Mouse (Mus musculus) brain, embryonic 18.5 days (tissue): Measurements from ENCODE around the gene Dcst1.

Experiments
- DNase-seq: peaks from one replicate; pipeline ENCODE4 v3.0.0-alpha.2; 2012; ENCODE audit warnings: low read depth, low spot score

The Dcst1 gene

DNA sequence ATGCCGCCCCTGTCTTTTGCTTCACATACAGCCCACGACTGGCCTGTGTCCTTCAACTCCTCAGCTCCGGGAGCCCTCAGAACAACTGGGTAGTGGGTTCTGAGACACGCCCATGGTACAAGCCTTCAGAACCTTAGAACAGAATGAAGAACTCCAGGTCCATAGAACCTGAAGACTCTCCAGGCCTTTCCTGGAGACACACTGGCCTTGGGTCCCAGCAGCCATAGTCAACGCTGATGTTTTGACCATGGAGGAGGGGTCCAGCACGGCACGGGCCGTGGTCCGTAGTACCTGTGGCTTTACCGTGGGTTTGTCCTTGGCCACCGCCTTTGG lies at the start of gene Dcst1:
Gene Dcst1, minus strand, starts transcription at position 101 of the 333 bp plus-strand sequence.
- DNase-seq: no peak

DNA sequence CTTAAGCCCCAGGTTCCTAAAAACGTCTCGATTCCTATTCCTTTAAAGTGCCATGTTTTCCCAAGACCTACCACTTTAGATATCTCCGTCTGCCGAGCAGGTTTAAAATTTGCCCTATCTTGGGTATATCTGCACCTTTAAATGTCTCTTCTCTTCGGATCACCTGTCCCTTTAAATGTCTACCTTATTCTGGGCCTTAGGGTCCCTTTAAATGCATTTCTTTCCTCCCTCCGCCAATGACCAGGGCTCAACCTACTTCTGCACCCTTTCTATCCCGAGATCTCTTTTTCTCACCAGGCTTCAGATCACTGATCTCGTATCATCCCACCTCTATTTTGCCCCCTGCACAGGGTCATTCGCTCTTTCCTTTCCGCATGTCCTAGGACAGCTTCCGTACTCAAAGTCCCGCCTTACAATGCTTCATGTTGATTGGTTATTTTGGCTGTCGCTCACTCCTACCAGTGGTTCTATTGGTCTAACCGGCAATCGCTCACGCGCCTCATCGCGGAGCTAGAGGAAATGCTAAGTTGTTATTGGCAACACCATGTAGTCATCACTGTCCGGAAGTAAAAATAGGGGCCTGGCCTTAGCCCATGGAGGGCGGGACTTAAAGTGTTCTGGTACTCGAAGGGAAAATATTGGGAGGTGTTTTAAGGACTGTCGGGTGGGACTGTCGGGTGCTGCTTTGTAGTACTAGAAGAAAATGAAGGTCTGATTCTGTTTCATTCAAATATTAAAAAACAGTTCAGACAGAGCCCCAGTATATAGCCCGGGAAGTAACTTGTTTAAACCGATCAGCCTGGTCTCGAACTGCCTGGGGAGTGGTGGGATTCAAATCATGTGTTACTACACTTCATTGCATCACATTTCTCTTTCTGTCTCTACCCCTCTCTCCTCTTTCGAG lies 46.7 kb upstream of the Dcst1 start, which contains the start of gene Flad1:
Gene Flad1, minus strand, starts transcription at position 381 of the 904 bp plus-strand sequence.
- DNase-seq: peak; percentile 99

DNA sequence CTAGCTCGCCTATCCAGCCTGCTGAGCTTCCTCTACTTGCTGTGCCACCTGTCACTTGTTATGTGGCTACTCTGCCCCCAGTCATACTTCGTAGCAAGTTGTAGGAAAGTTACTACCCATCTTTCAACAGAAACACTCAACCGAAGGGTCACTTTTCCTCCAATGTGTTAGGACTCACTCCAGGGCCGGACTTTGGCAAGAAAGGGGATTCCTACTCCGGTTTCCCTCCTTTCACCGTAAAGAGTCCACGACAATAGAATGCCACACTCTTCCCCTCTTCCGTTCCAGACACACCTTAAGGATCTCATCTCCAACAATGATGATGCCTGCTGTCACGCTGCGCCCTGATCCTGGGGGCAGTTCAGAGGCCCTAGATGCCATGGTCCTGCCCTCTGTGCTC lies 45.8 kb upstream of the Dcst1 start:
- DNase-seq: no peak

DNA sequence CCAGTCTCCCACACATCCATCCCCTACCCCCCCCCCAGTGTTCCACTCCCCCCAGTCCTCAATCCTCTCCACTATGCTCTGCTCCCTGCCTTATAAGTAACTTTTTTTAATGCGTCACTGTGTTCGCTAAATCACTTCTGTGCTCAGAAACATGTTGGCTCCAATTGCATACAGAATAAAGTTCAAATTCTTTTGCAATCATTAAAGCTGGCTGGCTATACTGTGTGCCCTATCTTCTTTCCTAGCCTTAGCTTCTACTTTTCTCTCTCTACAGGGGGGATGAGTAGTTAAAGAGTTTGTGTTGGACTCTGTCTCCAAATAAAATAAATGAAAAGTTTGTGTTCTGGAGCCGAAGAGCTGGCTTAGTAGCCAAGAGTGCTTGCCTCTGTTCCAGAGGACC lies 44.6 kb upstream of the Dcst1 start:
- no peak for DNase-seq

DNA sequence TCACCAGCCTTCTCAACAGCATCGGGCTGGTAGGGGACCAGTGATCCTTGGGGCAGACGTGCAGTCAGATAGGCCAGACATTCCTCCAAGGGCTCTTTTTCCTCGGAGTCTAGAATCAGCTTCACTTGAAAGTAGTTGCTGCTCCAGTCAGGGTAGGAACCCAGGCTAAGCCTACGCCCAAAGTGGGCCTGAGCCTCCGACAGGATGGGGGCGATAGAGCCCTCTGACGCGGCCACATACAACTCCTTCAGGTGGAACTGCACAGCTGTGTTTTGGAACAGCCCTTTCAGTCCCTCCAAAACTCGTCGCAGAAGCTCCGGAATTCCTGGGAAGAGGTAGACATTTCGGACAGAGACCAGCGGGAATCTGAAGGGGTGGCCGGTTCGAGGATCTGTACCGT lies 43.4 kb upstream of the Dcst1 start:
- no peak for DNase-seq

DNA sequence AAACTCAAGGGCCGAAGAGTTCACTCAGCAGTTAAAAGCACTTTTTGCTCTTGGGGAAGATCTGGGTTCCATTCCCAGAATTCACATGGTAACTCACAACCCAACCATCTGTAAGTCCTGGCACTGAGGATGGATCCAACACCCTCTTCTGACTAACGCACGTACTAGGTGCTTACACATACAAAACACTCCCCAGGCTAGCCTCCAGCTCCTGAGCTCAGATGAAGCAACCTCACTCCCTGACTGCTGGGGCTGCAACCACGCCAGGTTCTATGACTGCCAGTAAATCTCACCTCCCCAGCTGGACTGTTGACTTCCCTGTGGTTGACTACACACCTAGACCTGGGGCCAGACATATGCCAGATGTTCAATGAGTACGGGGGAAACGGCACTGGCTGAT lies 41.8 kb upstream of the Dcst1 start:
- DNase-seq: no peak

DNA sequence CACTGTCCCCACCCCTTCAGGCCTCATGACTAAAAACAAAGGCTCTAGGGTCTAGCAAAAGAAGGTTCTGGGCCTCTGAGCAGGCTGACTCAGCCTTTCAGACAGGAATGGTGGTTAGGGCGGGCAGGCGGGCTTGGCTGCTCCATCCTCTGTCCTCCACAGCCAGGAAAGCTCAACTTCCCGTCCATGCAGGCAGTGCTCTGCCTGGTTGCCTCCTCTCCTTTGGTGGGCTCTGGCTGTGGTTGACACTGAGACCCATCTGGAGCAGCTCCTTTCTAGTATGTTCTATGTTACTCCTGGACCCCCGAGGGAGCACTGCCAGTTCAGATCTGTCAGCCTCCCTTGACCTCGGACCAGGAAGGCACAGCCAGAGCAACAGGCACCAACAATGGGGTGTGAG lies 37.6 kb upstream of the Dcst1 start, which contains the start of gene Lenep:
Gene Lenep, minus strand, starts transcription at position 101 of the 400 bp plus-strand sequence.
- no peak for DNase-seq

DNA sequence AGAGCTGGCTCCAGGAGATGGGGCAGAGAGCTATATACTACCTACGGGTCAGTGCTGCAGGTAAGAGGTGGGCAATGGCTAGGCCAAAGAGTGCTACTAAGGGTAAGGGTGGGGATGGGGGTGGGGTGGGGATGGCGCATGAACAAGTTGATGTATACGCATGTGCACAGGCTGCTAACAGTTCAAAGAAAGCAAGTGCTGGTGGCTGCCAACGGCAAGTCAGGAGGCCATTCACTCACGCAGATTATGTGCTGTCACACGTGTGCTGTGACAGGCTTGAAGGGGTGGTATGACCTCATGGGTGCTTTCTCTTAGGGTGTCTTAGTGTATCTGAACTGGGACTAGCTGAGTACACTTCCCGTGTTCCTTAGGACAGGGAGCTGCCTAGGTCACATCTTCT lies 36.3 kb upstream of the Dcst1 start:
- DNase-seq: no peak

DNA sequence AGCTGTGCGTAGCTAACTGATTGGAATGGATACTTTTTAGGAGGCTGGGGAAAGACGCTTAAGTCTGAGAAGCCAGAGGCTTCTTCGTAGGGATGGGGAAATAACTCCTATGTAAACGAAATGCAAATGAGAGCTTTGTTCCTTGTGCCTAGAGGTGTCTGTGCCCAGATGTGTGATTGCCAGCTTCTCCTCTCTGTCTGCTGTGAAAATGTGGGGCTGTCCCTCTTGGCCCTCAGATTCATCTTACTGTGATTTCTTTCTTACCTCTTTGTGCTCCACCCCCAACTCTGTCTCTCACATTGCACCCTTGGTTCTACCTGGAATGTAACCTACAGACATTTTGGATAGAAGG lies 31.6 kb upstream of the Dcst1 start:
- DNase-seq: no peak

DNA sequence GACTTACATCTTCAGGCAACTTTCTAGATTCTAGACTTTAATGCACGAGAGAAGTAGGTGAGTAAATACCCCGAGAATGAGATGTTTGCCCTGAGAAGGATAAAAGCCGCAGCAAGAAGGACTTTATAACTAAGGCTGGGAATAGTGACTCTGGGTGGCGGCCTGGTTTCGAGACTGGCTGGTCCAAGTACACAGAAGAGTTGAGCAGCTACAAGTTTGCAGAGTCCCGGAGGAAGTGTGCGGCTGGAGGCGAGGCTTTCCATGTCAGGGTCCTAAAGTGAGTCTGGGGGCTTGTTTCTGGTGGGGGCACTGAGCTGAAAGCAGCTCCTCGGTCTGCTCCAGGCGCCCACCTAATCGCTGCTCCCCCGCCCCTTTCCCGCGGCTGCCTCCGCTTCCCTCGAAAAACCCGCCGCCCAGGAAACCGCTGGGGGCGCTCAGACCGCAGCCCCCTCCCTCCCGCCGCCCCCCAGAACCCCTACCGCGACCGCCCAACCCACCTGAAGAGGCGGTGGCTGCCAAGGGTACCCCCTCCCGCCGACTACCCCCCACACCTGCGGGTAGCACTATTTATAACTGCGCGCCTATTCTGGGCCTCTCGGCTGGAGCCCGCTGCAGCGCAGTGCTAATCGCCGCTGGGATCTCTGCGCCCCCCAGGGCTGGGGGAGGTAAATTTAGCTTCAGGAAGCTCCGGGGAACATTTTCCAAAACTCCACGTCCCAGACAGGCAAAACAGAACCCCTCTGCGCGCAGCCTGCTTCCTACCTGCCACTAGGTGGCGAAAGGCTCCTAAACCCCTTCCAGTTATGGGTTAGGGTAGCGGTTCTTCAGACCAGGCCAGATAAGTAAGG lies 31.0 kb upstream of the Dcst1 start:
- DNase-seq: no peak

DNA sequence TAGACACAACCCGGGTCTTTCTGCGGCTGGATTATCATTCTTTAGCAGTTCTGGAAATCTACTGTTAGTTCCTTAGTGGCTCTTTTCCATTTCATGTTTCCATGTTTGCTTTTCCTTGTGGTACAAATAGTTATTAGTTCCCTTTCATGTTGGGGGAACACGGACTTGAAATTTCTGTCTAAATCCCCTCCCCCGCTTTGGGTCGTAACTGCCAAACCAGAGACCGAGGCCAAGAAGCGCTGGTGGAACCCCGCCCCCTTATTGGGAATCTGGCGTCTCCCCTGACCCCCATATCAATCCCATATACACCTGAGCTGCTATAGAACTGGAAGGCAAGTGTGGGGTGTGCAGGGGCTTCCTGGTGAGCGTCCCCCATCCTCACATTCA lies 30.4 kb upstream of the Dcst1 start:
- no peak for DNase-seq

DNA sequence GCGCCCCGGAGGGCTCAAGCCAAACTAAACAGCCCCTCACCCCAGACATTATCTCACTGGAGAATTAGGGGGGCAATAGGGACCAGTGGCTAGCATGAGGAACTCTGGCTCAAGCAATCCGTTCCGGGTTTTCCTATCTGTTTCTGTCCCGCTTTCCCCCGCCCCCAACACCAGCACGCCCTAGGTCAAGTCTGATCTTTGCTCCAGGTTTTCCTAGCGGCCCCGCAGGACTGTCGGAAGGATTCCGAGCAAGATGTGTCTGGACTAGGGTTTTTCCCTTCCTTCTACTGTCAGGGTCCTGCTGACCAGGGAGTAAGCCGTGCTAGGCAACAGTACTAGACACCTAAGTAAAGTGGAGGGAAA lies 29.8 kb upstream of the Dcst1 start:
- no peak for DNase-seq

DNA sequence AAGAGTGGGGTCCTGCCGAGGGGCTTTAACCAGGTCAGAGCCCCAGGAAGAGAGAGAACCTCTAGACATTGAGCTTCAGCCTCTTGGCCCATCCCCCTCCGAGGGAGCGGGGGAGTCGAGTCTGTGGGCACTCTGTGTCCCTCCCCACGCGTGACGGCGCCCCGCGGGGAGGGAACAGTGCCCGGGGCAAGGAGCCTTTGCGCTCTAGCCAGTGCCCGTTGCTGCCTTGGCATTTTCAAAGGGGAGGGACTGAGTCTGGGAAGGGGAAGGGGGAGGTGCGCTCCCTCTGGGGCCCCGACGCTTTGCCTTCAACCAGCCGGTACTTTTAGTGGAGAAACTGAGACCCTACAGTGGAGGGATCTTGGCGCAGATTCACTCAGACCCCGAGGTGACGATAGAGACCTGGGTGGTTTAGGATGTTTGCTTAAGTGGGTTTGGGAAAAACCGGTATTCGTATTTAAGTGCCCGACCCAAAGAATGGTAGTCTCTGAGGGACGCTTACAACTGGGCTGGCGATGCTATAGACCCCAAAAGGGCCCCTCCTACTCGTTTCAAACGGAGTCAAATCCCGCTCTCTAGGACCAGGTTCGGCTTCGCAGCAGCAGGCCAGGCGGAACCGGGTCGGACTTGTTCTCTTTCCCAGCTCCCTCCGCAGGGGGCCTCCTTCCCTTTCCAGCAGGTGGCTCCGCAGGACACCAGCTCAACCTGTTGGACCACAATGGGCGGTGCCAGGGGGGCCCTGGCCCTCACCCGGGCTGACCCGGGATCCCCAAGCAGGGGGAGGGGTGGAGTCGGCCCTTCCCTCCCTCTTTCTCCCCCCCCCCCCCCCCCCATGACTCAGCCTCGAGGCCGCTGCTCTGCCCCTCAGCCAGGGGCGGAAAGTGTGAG lies 29.2 kb upstream of the Dcst1 start, which contains the start of gene Zbtb7b:
Gene Zbtb7b, minus strand, starts transcription at position 771 of the 888 bp plus-strand sequence.
- DNase-seq: no peak

DNA sequence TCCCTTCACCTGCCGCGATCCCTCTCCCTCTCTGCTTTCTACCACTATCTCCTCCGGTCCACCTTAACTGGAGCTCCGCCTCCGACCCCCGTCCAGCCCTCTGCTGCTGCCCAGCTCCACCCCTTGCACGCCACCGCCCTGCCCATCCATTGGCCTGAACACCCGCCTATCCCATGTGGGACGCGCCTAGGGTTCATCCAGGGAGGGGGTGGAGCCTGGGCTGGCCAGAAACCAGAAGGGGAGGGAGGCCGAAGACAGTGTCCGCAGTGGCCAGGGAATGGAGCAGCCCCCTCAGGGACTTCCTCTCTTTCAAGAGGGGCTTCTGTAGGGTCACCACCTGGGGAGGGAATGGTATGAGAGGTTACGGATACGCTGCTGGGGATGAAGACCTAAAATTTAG lies 28.6 kb upstream of the Dcst1 start:
- peak; percentile 79 for DNase-seq

DNA sequence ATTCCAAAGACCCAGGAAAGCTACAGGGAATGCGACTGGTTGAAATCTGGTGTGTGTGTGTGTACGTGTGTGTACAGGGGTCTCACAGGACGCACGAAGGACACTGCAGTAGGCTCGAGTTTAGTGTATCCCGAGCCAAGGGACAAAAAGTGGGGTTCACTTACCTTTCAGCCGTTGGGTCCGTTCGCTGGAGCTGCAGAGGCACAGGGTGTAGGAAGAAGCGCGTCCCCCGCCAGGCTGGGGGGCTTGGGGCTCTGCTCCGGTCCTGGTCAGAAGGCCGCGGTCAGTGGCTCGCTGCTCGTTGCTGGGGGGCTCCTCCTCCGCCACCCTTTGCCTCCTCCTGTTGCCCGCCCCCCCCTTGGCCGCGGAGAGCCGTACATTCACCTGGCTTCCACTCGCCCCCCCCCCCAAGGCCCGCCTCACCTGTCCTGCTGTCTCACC lies 27.8 kb upstream of the Dcst1 start:
- no peak for DNase-seq

DNA sequence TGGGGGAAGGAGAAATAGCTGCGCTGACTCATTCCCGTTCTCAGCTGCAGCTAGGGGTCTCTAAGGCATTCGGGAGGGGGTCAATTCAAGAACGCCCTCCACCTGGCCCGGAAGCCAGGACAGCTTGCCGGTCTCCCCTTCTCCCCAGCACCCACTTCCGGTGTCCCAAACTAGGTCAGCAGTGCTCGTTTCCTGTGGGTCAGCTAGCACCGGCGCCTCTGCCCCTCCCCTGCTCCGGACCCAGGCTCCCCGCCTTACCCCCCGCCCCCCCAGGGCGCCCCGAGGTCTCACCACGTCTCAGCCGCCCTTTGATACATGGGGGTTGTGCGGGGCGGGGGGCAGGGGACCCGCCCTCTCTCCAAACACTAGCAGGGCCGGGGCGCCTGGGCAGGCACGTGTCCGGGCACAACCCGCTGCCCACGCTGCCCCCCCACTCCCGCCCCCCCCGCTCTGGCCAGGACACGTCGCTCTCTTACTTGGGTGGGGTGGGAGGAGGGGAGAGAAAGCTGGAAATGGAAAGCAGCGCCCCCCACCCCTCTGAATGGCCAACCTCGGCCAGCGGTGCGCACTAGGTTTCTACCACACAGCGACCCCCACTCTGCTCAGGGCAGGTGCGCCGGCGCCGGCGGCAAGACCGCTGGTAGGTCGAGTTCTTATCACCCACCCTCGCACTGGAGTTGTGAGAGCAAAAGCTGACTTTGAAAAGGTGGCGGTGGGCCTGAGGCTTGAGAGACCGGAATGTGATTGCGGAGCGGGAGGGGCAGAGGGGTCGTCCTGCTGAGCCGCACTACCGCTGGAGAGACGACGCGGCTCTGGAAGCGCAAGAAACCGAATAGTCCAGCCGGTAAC lies 26.8 kb upstream of the Dcst1 start:
- no peak for DNase-seq

DNA sequence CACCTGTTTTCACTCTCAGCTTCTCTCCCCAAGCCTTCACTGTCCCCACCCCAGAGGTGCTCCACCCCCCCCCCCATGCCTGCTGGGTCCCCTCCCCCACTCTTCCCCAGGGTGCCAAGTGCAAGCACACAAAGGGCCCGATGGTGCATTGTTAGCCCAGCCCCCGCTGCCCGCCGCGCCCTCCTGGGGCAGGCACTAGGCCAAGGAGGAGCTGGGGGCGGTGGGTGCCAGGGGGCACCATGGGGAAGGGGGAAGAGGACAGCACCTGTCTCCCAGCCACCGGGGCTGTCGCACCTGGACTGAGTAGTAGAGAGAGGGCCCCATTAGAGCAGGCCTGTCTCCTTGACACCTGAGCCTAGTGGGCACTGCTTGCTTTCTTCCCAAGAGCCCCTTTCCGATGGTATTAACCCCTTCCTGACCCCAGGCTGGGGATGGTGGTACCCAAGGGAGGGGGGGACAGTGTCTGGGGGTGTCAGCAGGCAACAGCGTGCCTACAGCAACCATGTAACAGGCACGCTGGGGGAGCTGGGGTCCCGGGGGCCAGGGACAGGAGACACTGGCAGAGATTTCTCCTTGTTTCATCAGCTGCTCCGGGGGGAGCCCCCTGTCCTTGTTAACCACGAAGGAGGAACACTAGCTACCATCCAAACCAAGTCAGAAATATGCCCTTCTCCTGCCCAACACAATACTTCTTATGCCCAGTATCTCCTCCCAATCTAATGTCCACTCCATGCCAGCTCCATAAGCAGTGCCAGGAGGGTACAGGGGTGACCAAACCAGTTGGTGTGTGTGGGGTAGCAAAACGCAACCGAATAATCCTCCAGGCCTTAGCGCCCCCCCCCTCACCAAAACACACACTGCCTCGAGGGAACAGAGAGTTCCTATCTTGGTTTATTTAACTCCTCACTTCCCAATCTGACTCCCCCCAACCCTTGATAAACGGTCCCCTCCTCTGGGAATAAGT lies 25.9 kb upstream of the Dcst1 start:
- no peak for DNase-seq

DNA sequence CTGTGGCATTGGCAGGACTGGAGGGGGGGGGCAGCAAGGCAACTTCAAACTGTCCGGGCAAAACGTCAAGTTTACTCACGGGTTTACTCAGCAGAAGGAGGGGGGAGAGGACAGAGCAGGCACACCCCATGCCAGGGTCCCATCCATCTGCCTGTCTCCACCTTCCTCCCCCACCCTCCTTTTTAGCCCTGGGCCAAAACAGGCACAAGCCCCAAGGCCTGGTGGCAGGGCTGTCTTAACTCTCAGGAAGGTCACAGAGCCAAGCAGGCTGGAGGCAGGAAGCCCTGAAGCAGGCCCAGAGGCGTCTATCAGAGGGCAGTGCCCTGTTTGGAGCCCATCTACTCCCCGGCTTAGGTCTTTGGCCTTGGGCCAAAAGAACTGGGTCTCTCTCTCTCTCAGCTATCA lies 25.1 kb upstream of the Dcst1 start:
- no peak for DNase-seq

DNA sequence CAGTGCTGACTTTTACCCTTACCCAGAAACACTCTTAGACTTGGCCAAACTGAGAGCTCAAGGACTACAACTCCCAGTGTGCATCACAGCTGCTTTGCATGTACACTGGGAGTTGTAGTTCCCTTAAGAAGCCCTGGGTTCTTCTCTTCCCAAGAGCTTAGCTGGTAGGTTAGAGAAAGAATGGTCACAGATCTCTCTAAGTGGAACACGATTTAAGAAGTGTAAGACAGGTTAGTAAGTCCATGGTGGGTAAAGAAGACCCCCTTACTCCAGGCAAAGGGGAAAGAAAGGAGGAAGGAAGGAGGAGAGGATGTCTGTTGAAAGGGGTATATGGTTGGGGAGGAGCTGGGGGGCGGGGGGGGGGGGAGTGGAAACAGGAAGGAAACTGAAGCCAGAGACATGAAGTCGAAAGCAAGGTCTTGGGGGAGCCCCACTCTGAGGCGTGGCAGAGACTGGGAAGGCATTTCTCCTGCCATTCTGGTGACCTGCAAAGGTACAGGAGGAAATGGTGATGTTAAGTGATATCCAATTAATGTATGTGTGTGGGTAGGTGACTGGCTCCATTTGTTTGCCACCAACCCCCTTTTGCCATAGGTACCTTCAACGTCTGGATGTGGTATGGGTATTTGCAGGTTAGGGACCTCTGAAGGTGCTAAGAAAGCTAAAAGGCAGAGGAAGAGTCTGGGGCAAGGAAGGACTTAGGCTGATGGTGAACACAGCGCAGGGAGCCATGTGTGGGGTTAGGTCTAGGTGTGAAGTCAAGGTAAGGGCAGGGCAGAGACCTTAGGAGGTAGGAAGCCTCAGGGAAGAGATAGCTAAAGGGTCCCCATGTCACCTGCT lies 24.1 kb upstream of the Dcst1 start:
- no peak for DNase-seq
